Mouse (Mus musculus) embryonic facial prominence, embryonic 15.5 days (tissue): ENCODE data around the gene Nmnat1. TPM values are rescaled to one million over a fixed set of nuclear protein-coding genes. Genes with fewer than 3 reads are reported as not detected.
A peak's percentile ranks its signal among the peaks of the same experiment; 100 is the strongest.

ENCODE experiments used
- ATAC-seq: fragments of 200-750 bp; cut with Nextera tagmentation; 2 replicates; pipeline ENCODE4 v1.8.0; 2017; ENCODE audit warnings: low read depth, moderate TSS enrichment; ENCODE audit not compliant: insufficient number of reproducible peaks, low FRiP score, low TSS enrichment
- H3K27ac ChIP-seq: fragments of 300-500 bp; sonication (generic); replicated peaks from 2 replicates; pipeline ENCODE4 v1.5.1; 2015; ENCODE audit warnings: mild to moderate bottlenecking, inconsistent platforms
- H3K27me3 ChIP-seq: fragments of 300-500 bp; sonication (generic); 2 replicates; pipeline ENCODE4 v1.6.1; 2015; ENCODE audit warnings: inconsistent platforms
- H3K36me3 ChIP-seq: fragments of 300-500 bp; sonication (generic); 2 replicates; pipeline ENCODE4 v1.6.1; 2015; ENCODE audit warnings: mild to moderate bottlenecking, inconsistent platforms
- H3K4me1 ChIP-seq: fragments of 300-500 bp; sonication (generic); 2 replicates; pipeline ENCODE4 v1.6.1; 2015; ENCODE audit warnings: inconsistent platforms
- H3K4me2 ChIP-seq: fragments of 300-500 bp; sonication (generic); replicated peaks from 2 replicates; pipeline ENCODE4 v1.6.1; 2015; ENCODE audit warnings: mild to moderate bottlenecking, inconsistent platforms
- H3K4me3 ChIP-seq: fragments of 300-500 bp; sonication (generic); replicated peaks from 2 replicates; pipeline ENCODE4 v1.5.1; 2015; ENCODE audit warnings: mild to moderate bottlenecking, inconsistent platforms
- H3K9ac ChIP-seq: fragments of 300-500 bp; sonication (generic); 2 replicates; pipeline ENCODE4 v1.6.1; 2015; ENCODE audit warnings: inconsistent platforms
- H3K9me3 ChIP-seq: fragments of 300-500 bp; sonication (generic); replicated peaks from 2 replicates; pipeline ENCODE4 v1.6.1; 2016; ENCODE audit warnings: inconsistent platforms
- WGBS: fragments of 180-500 bp; shearing (Covaris S2); methylation state at CpG from one replicate; pipeline ENCODE4 v1.1.7; 2015; 5-methylcytosine and 5-hydroxymethylcytosine counted together
- polyA plus RNA-seq: library from polyadenylated mRNA; unstranded; fragments of >200 nt; fragmentation: Nextera tagmentation; extraction: Ambion mirVana; gene quantifications from 2 replicates; pipeline ENCODE4 v1.2.1, GENCODE M21; 2015

Gene Nmnat1
- polyA plus RNA-seq, 1 experiment from 2014 or later: 10.9 TPM

DNA sequence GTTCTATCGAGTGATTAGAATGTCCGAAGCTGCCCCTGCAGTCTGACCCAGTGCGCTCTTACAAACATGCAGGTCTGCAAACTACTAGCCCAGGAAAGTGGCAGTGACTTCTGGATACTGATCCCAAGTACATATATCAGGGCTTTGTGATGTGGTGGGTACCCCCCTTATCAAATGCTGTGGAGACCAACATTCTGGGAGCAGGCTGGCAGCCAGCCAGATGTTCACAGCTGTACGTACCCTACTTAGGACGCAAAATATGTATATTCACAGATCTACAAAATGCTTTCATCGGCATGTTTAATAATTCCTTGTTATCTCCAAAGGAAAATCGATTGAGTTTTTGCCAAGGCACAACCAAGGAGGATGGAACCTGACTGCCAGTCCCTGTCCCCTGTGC lies 27.1 kb upstream of the Nmnat1 start:
- H3K9me3 ChIP-seq: no peaks in the 10 kb centered on the region
- no peaks in the 10 kb centered on the region for H3K27me3 ChIP-seq
- no peaks in the 10 kb centered on the region for H3K36me3 ChIP-seq
- no peak for ATAC-seq
- H3K4me2 ChIP-seq: no peak overlapping the region
- H3K4me1 ChIP-seq: no peaks in the 10 kb centered on the region
- 74% methylated on average over 7 of the region's 7 CpGs for WGBS
- H3K27ac ChIP-seq: no peak overlapping the region
- H3K9ac ChIP-seq: no peak overlapping the region
- H3K4me3 ChIP-seq: no peak overlapping the region

DNA sequence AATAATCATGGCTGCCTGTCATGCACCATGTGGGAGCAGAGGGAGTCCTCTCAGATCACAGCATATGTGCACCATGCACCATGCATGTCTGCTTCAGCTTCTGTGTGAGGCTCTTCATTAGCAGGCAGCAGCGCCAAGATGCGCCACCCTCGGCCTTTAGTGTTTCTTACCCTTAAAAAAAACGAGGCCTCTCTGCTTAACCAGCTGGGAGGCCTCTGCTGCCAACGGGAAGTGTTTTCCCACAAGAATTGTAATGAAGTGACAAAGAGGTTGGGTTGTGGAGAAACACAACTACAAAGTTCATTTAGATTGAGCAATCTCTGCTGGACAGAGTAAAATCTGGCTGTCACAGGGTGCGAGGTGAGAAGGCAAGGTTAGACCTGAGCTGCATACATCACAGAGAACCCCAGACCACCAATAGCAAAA lies 26.2 kb upstream of the Nmnat1 start:
- ATAC-seq: no peak
- Histone ChIP-seq H3K4me2 (no peak overlapping the region), H3K9ac (no peak overlapping the region), H3K36me3 (no peaks in the 10 kb centered on the region), H3K27me3 (no peaks in the 10 kb centered on the region), H3K27ac (no peak overlapping the region), H3K9me3 (no peaks in the 10 kb centered on the region), H3K4me3 (no peak overlapping the region), H3K4me1 (no peaks in the 10 kb centered on the region)
- WGBS: 48% methylated on average over 6 of the region's 6 CpGs

DNA sequence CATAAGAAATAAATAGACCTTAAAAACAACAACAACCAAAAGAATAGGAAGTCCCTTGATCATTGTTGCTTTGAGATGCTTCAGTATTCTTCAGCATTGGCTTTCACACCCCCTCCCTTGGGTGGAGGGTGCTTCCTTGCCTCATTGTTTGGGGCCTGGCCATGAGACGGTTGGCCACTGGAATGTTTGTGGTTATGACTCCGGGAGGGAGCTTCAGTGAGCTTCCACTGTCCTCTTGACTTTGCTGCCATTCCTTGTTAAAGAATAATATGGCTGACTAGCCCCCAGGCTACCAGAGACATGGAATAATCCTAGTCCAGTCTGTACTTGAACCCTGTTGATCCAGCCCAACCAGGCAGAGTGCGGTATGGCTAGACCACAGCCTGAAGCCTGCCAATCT lies 21.9 kb upstream of the Nmnat1 start:
- Histone ChIP-seq H3K9ac (no peak overlapping the region), H3K4me1 (no peaks in the 10 kb centered on the region), H3K27ac (no peak overlapping the region), H3K9me3 (no peaks in the 10 kb centered on the region), H3K27me3 (no peaks in the 10 kb centered on the region), H3K4me2 (no peak overlapping the region), H3K4me3 (no peak overlapping the region), H3K36me3 (0 out of 2 replicates have a peak, but pooled peaks cover 6% of the 10 kb centered on the region)
- ATAC-seq: no peak
- 41% methylated on average over 3 of the region's 3 CpGs for WGBS

DNA sequence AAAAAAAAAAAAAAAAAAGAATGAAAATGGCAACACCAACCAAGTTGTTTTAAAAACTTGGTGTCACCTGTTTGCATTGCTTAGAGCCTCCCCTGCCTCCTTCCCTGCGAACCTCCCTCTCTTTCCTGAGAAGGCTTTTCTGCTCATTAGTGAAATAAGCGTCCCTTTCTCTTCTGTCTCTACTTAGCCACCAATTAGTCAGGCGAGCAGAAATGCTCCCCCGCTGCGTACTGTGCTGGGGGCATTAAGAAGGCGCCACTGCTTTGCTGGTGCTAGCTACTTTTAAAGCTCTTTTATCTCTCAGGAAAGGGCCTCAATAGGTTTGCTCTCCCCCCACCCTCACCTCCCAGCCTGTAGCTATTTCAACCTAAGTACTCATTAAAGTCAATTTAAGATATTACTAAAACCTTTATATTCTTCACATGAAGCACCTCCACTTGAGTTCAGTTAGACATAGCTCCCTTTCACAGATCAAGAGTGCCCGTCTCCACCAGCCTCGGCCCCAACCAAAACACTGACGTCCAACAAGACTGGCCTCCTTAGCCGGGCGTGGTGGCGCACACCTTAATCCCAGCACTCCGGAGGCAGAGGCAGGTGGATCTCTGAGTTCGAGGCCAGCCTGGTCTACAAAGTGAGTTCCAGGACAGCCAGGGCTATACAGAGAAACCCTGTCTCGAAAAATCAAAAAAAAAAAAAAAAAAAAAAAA lies 20.4 kb upstream of the Nmnat1 start:
- 49% methylated on average over 14 of the region's 15 CpGs for WGBS
- H3K9ac ChIP-seq: no peak overlapping the region
- H3K4me2 ChIP-seq: no peak overlapping the region
- peaks cover 13% of the 10 kb centered on the region; the same call in 1 of the 2 replicates for H3K36me3 ChIP-seq
- H3K9me3 ChIP-seq: no peaks in the 10 kb centered on the region
- no peak overlapping the region for H3K27ac ChIP-seq
- H3K4me3 ChIP-seq: no peak overlapping the region
- H3K4me1 ChIP-seq: no peaks in the 10 kb centered on the region
- ATAC-seq: no peak
- no peaks in the 10 kb centered on the region for H3K27me3 ChIP-seq

DNA sequence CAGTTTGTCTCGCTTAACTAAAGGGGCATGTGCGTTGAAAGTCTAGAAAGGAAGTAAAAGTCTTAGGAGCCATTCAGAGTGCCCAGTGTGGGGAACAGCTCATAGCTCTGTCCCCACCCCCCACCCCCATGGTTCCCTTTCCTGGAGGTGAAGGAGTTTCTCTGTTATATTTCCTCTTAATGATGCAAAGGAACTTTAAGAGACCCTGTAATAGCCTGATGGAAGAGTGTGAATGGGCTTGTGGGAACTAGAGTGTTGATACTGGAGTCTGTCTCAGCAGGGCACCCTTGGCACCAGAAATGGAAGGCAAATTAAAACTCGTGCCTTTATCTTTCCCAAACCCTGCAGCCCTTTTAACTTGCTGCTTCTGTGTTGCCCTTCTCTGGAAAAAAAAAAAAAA lies 19.9 kb upstream of the Nmnat1 start:
- Histone ChIP-seq H3K9me3 (no peaks in the 10 kb centered on the region), H3K36me3 (peaks cover 19% of the 10 kb centered on the region; the same call in 1 of the 2 replicates), H3K27me3 (no peaks in the 10 kb centered on the region), H3K4me2 (0 out of 2 replicates have a peak overlapping the region, but pooled peaks have one; percentile 1), H3K4me1 (no peaks in the 10 kb centered on the region), H3K27ac (peak overlapping the region; percentile 65; the same call in 1 of the 2 replicates), H3K9ac (no peak overlapping the region), H3K4me3 (no peak overlapping the region)
- no peak for ATAC-seq
- 17% methylated on average over 3 of the region's 3 CpGs for WGBS

DNA sequence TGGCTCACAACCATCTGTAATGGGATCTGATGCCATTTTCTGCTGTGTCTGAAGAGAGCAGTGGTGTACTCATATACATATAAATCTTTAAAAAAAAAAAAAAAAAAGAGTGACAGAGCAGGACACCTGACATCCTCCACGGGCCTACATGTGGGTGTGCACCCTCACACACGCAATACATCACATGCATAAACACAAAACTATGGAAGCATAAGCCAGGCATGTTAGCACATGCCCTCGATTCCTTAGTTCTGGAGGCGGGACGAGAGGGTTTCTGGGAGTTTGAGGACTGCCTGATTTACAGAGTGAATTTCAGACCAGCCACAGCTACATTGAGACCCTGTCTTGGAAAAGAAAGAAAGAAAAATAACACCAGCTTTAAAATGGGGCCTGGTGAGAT lies 19.4 kb upstream of the Nmnat1 start:
- H3K36me3 ChIP-seq: peaks cover 24% of the 10 kb centered on the region; the same call in 1 of the 2 replicates
- no peak overlapping the region for H3K4me3 ChIP-seq
- 0 out of 2 replicates have a peak overlapping the region, but pooled peaks have one; percentile 1 for H3K4me2 ChIP-seq
- no peak overlapping the region for H3K9ac ChIP-seq
- WGBS: 63% methylated on average over 5 of the region's 5 CpGs
- H3K27ac ChIP-seq: peak overlapping the region; percentile 65; the same call in 1 of the 2 replicates
- H3K27me3 ChIP-seq: no peaks in the 10 kb centered on the region
- ATAC-seq: no peak
- no peaks in the 10 kb centered on the region for H3K9me3 ChIP-seq
- no peaks in the 10 kb centered on the region for H3K4me1 ChIP-seq

DNA sequence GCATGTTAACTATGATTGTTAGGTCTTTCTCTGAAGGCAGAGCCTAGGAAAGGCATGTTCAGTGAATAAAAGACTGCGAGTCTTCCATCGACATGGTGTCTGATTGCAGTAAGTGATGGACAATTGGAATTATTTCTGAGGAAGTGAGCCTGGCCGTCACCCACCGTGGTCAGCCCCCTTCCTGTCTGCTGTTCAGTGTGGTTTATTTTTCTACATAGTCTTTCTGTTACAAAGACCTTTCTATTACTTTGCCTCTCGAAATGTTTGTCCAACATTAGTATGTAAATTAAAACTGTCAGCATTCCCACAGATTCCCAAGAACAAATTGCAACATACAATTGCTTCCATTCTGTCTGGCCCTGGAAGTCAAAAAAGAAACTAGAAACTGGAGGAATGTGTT lies 14.8 kb upstream of the Nmnat1 start:
- ATAC-seq: no peak
- Histone ChIP-seq H3K9ac (no peak overlapping the region), H3K4me1 (no peaks in the 10 kb centered on the region), H3K36me3 (peaks cover 56% of the 10 kb centered on the region), H3K27me3 (no peaks in the 10 kb centered on the region), H3K27ac (no peak overlapping the region), H3K9me3 (no peaks in the 10 kb centered on the region), H3K4me2 (no peak overlapping the region), H3K4me3 (no peak overlapping the region)
- 68% methylated on average over 5 of the region's 5 CpGs for WGBS

DNA sequence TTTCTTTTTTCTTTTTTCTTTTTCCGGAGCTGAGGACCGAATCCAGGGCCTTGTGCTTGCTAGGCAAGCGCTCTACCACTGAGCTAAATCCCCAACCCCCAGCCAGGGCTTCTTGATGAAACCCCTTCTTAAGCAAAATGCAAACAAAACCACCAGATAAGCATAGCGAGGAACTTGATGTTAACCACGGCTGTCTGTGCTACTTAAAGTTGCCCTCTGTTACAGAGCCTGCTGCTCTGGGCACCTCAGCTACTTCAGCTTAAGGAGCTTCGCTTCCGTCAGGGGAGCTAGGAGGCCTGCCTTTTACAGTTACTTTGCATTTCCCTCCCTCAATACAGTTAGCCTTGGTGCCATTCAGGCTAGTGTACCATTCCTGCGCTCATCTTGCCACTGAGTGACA lies 13.9 kb upstream of the Nmnat1 start:
- no peak overlapping the region for H3K4me3 ChIP-seq
- H3K9ac ChIP-seq: no peak overlapping the region
- H3K27me3 ChIP-seq: no peaks in the 10 kb centered on the region
- WGBS: 82% methylated on average over 8 of the region's 8 CpGs
- no peak for ATAC-seq
- no peaks in the 10 kb centered on the region for H3K9me3 ChIP-seq
- no peaks in the 10 kb centered on the region for H3K4me1 ChIP-seq
- no peak overlapping the region for H3K4me2 ChIP-seq
- H3K27ac ChIP-seq: no peak overlapping the region
- peaks cover 64% of the 10 kb centered on the region for H3K36me3 ChIP-seq

DNA sequence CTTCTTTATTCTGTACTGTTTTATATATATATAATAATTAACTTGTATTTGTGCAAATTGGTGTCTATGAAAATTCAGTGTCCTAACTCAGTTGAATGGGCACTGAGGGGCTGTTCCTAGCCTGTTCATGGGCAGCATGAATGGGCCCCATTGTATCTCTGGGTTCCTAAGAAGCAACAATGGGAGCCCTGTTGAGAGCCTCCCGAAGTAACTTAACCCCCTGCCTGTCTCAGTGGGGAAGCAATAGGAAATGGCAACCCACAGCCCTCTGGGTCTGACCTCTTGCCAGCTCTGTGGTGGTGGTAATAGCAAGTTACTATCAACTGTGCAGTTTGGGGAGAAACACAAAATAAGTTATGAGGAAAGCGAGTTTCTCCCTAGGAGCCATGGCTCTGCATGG lies 11.6 kb upstream of the Nmnat1 start:
- no peak overlapping the region for H3K27ac ChIP-seq
- H3K27me3 ChIP-seq: no peaks in the 10 kb centered on the region
- ATAC-seq: peak; percentile 70
- H3K36me3 ChIP-seq: peaks cover 76% of the 10 kb centered on the region
- no peak overlapping the region for H3K4me2 ChIP-seq
- no peaks in the 10 kb centered on the region for H3K4me1 ChIP-seq
- H3K9me3 ChIP-seq: no peaks in the 10 kb centered on the region
- 22% methylated on average over 2 of the region's 2 CpGs for WGBS
- no peak overlapping the region for H3K4me3 ChIP-seq
- no peak overlapping the region for H3K9ac ChIP-seq

DNA sequence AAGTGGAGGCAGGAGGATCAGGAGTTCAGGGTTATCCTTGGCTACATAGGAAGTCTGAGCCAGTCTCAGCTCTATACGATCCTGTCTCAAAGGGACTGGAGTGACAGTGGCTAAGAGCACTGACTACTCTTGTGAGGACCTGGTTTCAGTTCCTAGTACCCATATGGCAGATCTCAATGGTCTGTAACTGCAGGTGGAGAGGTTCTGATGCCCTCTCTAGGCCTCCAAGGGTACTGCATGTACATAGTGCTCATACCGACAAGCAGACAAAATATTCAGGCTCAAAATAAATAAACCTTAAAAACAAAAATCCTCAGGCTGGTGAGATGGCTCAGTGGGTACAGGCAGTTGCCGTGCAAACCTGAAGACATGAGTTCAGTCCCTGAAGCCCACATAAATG lies 6.1 kb upstream of the Nmnat1 start:
- H3K27ac ChIP-seq: no peak overlapping the region
- no peak for ATAC-seq
- H3K4me1 ChIP-seq: 0 out of 2 replicates have a peak, but pooled peaks cover 8% of the 10 kb centered on the region
- H3K27me3 ChIP-seq: no peaks in the 10 kb centered on the region
- H3K36me3 ChIP-seq: peaks cover 82% of the 10 kb centered on the region
- no peak overlapping the region for H3K4me3 ChIP-seq
- no peaks in the 10 kb centered on the region for H3K9me3 ChIP-seq
- H3K9ac ChIP-seq: no peak overlapping the region
- H3K4me2 ChIP-seq: no peak overlapping the region
- WGBS: 97% methylated on average over 3 of the region's 3 CpGs

DNA sequence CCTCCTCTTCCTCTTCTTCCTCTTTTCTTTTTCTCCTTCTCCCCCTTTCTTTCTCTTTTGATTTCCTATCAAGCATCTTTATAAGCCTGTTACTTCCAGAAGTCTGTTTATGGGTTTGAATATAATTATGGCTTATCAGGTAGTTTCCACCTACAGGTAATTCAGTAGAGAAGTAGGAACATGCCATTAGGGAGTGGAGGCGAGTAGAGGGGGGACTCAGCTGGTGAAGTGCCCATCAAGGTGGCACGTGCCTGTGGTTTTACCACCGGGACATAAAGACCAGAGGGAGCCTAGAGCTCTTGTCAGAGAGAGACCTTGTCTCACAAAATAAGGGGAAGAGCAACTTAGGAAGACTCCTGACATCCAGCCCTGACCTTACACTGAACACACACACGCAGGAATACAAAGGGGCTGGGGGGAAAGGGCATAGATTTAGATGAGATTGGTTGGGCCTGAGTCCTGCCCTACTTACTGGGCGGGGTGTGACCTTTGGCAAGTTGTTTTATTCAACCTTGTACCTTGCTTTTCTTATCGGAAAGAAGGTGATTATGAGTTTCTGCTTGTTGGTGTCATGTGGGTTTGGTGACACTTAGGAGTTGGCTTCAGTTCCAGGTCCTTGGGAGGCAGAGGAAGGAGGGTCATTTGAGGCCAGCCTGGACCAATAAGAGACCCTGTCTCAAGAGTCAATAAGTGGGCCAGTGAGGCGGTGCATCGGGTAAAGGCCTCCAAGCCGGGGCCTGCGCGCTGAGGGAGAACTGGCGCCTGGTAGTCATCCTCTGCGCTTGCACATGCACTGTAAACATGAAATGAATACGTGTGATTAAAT lies 4.6 kb upstream of the Nmnat1 start:
- no peaks in the 10 kb centered on the region for H3K27me3 ChIP-seq
- H3K4me3 ChIP-seq: no peak overlapping the region
- 92% methylated on average over 14 of the region's 14 CpGs for WGBS
- H3K9me3 ChIP-seq: no peaks in the 10 kb centered on the region
- ATAC-seq: no peak
- no peak overlapping the region for H3K9ac ChIP-seq
- peaks cover 13% of the 10 kb centered on the region for H3K4me1 ChIP-seq
- peaks cover 69% of the 10 kb centered on the region for H3K36me3 ChIP-seq
- H3K4me2 ChIP-seq: no peak overlapping the region
- no peak overlapping the region for H3K27ac ChIP-seq
